Mouse (Mus musculus) embryonic fibroblast, embryonic 13.5 days (primary cell): ENCODE data around the gene BC005624.

Experiments used
- CTCF ChIP-seq: IDR thresholded peaks from 2 replicates; pipeline ENCODE4 v1.5.1; 2011; ENCODE audit warnings: mild to moderate bottlenecking, control low read depth, low read length, moderate library complexity, borderline replicate concordance; ENCODE audit not compliant: insufficient read depth
- POLR2A ChIP-seq: IDR thresholded peaks from 2 replicates; pipeline ENCODE4 v1.6.1; 2011; ENCODE audit warnings: low read depth, mild to moderate bottlenecking, control low read depth, low read length, moderate library complexity

DNA sequence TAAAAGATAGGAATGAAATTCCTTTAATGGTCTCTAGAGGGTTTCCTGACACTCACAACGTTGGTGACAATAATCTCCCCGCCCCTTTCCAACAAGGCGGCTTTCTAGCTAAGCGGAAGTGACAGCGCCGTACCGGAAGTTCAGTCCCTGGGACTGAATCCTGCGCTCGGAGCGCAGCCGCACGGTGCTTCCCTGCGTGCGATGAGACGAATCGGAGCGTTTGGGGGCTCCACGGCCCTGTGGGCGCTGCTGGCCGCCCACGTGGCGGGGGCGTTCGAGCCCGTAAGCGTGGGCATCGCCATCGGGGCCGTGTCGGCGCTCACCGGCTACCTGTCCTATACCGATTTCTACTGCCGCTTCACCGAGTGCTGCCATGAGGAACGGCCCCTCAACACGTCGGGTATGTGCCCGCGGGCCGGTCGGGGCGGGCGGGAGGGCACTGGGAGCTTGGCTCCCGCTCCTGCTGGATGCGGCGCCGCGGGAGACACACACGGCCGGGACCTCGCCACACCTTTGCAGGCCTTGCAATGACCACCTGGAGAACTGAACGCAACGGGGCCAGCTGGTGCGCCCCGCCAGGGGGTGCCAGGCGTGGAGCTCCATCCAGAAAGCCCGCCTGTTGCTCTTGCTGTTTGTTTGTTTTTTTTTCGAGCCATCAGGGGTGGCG, 29.0 kb downstream of the BC005624 start, which contains the start of gene Tor1b:
- no peak for TF ChIP-seq CTCF
- TF ChIP-seq POLR2A, result peak; percentile 99
